Mouse (Mus musculus) lung, embryonic 15.5 days (tissue): Measurements from ENCODE around the gene Otol1. TPM values are rescaled to one million over a fixed set of nuclear protein-coding genes. Genes with fewer than 3 reads are reported as not detected.

Experiments used
- polyA plus RNA-seq: library from polyadenylated mRNA; unstranded; fragments of >200 nt; fragmentation: Nextera tagmentation; extraction: Ambion mirVana; gene quantifications from 2 replicates; pipeline ENCODE4 v1.2.1, GENCODE M21; 2015

Gene Otol1
- polyA plus RNA-seq, 1 experiment from 2014 or later, result not detected

Other genes starting within 250 kb of the Otol1 start
- gene Sptssb, start 147.7 kb upstream of the Otol1 start, polyA plus RNA-seq, result 7.9 TPM in 2 replicates